Mouse (Mus musculus) frontal cortex, postnatal 25 days (tissue): ENCODE measurements around the gene Hyal1.
"Not testable (repeated sequence)": the region's sequence is repeated elsewhere in the genome, so short reads cannot be mapped to it uniquely, and the experiment has no call there.

Experiments used
- DNase-seq, 2 experiments: peaks; one replicate each; pipeline ENCODE4 v3.0.0; 2022; ENCODE audit warnings: low spot score in 2 of 2

Gene Hyal1

GRCm38 (mm10) chr9:107571534-107572326 is 5.0 kb upstream of the Hyal1 start:
- no peak for DNase-seq

DNA sequence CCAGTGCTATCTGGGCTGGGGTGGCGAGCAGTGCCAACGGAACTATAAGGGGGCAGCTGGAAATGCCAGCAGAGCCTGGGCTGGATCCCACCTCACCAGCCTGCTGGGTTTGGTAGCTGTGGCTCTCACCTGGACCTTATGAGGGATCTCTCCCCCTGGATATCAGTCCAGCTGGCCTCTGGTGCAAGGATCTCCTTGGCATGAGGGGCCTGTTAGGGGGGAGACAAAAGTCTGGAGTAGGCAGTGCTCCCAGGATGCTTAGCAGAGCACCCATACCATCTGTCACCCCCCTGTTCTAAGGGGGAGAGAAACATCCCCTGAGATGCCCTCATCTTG is 4.4 kb upstream of the Hyal1 start:
- DNase-seq: no peak

GRCm38 (mm10) chr9:107573774-107574173 is 3.0 kb upstream of the Hyal1 start:
- DNase-seq: not testable (repeated sequence)

GRCm38 (mm10) chr9:107575579-107576356 is 959 bp upstream of the Hyal1 start:
- no peak for DNase-seq

GRCm38 (mm10) chr9:107577871-107578270 is 1.1 kb downstream of the Hyal1 start:
- DNase-seq: no peak

- no peak for DNase-seq
These were observed 1.9 kb downstream of the Hyal1 start, which contains the start of gene Naa80 for GRCm38 (mm10) chr9:107578587-107578986. Naa80 (plus strand) TSS chr9:107578887.

DNA sequence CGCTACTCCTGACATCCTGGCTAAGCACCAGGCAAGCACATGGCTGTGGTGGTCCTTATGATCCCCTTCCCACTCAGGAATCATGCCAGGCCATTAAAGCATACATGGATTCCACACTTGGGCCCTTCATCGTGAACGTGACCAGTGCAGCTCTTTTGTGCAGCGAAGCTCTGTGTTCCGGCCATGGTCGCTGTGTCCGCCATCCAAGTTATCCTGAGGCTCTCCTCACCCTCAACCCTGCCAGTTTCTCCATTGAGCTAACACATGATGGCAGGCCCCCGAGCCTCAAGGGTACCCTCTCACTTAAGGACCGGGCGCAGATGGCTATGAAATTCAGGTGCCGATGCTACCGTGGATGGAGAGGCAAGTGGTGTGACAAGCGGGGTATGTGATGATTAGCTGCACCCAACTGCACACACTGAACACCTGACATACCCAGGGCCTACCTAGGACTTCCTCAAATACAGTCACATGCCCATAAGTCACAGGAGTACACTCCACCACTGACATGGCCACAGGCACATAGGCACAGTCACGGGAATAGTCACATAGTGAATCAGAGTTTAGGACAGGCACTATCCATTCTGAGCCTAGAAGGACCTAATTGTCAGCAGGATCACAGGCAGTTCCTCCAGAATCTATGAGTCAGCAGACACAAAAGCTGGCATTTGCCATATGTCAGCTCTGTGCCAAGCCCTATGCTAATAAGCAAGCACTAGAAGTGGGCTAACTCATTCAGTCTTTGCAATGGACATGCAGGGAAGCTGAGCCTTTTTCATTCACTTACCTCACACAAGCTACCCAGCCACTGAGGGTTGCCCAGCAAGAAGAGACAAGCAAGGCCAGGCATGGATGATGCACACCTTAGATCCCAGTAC is 2.5 kb downstream of the Hyal1 start:
- DNase-seq: no peak

DNA sequence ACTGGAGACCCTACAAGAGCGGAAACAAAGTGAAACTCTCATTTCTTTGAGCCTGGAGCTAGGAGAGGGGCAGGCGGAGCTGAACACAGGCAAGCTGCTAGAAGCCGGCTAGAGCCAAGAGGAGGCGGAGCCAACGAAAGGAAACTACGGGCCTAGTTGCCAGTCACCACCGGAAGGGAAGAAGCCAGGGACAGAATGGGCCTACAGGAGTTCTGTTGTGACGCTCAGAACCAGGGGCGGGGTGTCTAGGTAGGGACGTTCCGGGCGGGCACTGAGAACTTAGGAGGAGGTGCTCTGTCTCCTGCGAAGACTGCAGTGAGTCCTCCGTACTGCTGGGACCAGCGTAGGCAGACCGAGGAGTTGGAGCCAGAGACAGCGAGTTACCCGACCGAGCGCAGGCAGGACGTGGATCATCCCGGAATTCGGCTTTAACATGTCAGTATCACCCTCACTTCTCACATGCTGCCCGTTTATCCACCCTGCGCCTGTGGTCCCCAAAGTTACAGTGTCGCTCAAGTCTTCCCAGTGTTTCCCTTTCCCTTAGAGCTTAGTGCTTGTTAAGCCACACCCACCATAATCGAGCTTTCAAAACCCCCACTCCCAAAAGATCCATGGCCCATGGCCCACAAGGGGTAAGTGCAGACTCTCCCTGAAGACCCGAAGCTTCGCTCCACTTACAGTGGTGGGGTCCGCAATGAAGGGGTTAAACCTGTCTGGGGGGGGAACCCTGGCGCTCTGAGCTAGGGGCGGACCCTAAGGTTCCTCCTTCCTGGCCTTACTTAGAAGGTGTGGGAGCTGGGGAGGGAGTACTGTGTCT is 4.0 kb downstream of the Hyal1 start, which contains the start of gene Hyal3:
Gene Hyal3 (plus strand): TSS at position 318 of the 817 bp plus-strand sequence.
- peak; percentile 70 to 74 for DNase-seq

DNA sequence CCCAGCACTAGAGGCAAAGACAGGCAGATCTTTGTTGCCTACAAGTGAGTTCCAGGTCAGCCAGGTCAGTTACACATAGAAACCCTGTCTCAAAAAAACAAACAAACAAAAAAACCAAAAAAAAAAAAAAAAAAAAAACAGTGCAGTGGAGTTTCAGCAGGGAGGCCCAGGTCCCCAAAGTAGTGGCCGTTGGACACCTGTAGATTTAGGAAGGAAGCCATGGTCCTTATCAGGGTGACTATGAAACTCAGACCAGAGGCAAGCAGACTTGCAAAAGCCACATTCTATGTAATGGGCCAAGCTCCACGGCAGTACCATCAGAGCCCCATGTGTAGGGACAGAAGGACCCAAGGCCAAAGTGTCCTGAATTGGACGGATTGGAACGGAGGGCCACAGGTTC is 4.9 kb downstream of the Hyal1 start:
- no peak for DNase-seq

DNA sequence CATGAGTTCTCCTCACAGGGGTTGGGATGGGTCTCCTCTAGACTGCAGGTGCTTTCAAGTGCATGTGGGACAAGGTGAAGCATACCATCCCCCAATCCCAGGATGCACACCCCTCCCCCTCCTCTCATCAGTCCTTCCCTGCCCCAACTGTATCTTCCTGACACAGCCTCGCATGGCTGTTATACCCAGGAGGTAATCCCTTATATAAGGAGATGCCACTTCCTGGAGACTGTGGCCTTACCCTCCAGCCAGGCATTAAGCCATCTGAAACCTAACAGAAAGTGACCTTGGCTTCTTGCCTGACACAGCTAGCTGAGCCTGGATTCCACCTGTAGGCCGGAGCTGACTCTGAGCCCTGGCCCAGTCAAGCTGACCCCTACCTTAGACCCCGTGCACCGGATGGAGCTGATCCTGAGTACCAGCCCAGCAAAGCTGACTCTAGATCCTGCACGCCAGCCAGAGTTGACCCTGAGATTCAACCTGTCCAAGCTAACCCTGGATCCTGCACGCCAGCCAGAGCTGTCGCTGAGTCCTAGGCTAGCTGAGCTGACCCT is 5.9 kb downstream of the Hyal1 start:
- no peak for DNase-seq

GRCm38 (mm10) chr9:107583174-107583573 is 6.4 kb downstream of the Hyal1 start:
- DNase-seq: no peak

GRCm38 (mm10) chr9:107586504-107586903 is 9.8 kb downstream of the Hyal1 start:
- DNase-seq: no peak

- peak; percentile 92 to 95 for DNase-seq
These were observed 10.5 kb downstream of the Hyal1 start, which contains the start of gene Ifrd2 for GRCm38 (mm10) chr9:107586974-107587832. Ifrd2 (plus strand) TSS chr9:107587642.

GRCm38 (mm10) chr9:107587833-107588639 is 11.3 kb downstream of the Hyal1 start:
- DNase-seq: peak in 1 of 2 experiments; percentile 42

- DNase-seq: no peak
These were observed 13.5 kb downstream of the Hyal1 start for GRCm38 (mm10) chr9:107590058-107590772.

DNA sequence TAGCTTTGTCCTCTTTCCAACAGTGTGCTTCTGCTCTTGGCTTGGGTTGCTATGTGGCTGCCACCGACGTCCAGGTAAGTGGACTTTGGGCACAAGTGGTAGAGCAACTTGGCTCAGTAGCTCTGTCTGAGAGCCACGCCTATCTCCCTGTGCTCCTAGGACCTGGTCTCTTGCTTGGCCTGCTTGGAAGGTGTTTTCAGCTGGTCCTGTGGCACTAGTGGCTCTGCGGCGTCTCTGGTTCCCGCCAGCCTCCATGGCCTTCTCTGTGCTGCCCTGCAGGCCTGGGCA is 14.0 kb downstream of the Hyal1 start:
- DNase-seq: no peak

GRCm38 (mm10) chr9:107593101-107593976 is 16.6 kb downstream of the Hyal1 start:
- DNase-seq: no peak
